In genomic region chr17:25645661-25646060, GRCm38 (mm10) we compare ENCODE assay signal across 22 mouse cellular contexts.
DNase-seq lines count a peak whose midpoint lies in the region; ATAC-seq lines count a peak whose summit lies in the region.
"Had no signal": no experiment of that assay in that cellular context is flagged by ENCODE, and none has a peak within 500 bp of the region (broad histone marks: within the 10 kb centered on the region; RNA-seq: fewer than 3 reads in every experiment).

No protein-coding gene starts in this region.

- no peak overlapping the region for H3K4me3 ChIP-seq in embryonic facial prominence, embryonic 13.5 days
- no peak overlapping the region for H3K4me3 ChIP-seq in embryonic facial prominence, embryonic 10.5 days
- H3K4me3 ChIP-seq in embryonic facial prominence, embryonic 14.5 days (ENCODE audit: low read depth, low read length) = no peak overlapping the region
- H3K4me3 ChIP-seq: embryonic facial prominence, embryonic 15.5 days; erythroblast, embryonic 14.5 days; forebrain, embryonic 10.5 days; forebrain, embryonic 12.5 days had no signal

- H3K4me2 ChIP-seq in embryonic facial prominence, embryonic 13.5 days = no peak overlapping the region
- no peak overlapping the region for H3K4me2 ChIP-seq in embryonic facial prominence, embryonic 14.5 days (ENCODE audit: low read depth, low read length)
- H3K4me2 ChIP-seq: embryonic facial prominence, embryonic 15.5 days; forebrain, embryonic 12.5 days had no signal

- no peak for DNase-seq in embryonic facial prominence, embryonic 10.5 days (ENCODE audit: low spot score)
- DNase-seq in A20 (ENCODE audit: low read depth, low spot score) = peak; percentile 80
- DNase-seq in embryonic facial prominence, embryonic 14.5 days (ENCODE audit: low spot score) = peak; percentile 31
- DNase-seq in lung, adult 18-20 months = no peak
- DNase-seq: adrenal gland, adult 8-10 months; adrenal gland, postnatal 14 days; cerebellum, adult 11 months; cerebellum, adult 18-20 months; cerebellum, adult 8-10 months; cerebellum, adult 9-11 months; cerebellum, postnatal 14 days; cerebellum, postnatal 36 days had no signal

- H3K27ac ChIP-seq in embryonic facial prominence, embryonic 13.5 days = peak overlapping the region; percentile 73
- H3K27ac ChIP-seq in embryonic facial prominence, embryonic 10.5 days (replicated peaks) = no peak overlapping the region
- H3K27ac ChIP-seq in embryonic facial prominence, embryonic 14.5 days (replicated peaks; ENCODE audit: low read depth, low read length) = peak overlapping the region; percentile 48; the same call in 1 of the 2 replicates

- H3K36me3 ChIP-seq in embryonic facial prominence, embryonic 13.5 days = peaks cover 43% of the 10 kb centered on the region
- H3K36me3 ChIP-seq in embryonic facial prominence, embryonic 10.5 days (replicated peaks) = peaks cover 44% of the 10 kb centered on the region
- 0 out of 2 replicates have a peak, but pooled peaks cover 7% of the 10 kb centered on the region for H3K36me3 ChIP-seq in embryonic facial prominence, embryonic 14.5 days (ENCODE audit: control insufficient read depth, insufficient read depth, low read length)

- no peaks in the 10 kb centered on the region for H3K9me3 ChIP-seq in embryonic facial prominence, embryonic 13.5 days
- no peaks in the 10 kb centered on the region for H3K9me3 ChIP-seq in embryonic facial prominence, embryonic 10.5 days
- H3K9me3 ChIP-seq in embryonic facial prominence, embryonic 14.5 days (ENCODE audit: control insufficient read depth, low read length) = 0 out of 2 replicates have a peak, but pooled peaks cover under 1% of the 10 kb centered on the region
- H3K9me3 ChIP-seq: embryonic facial prominence, embryonic 15.5 days; forebrain, embryonic 10.5 days; G1E had no signal

- no peaks in the 10 kb centered on the region for H3K27me3 ChIP-seq in embryonic facial prominence, embryonic 13.5 days
- H3K27me3 ChIP-seq in embryonic facial prominence, embryonic 10.5 days (replicated peaks; ENCODE audit: low read depth, poor library complexity, severe bottlenecking) = no peaks in the 10 kb centered on the region
- no peaks in the 10 kb centered on the region for H3K27me3 ChIP-seq in embryonic facial prominence, embryonic 14.5 days (replicated peaks; ENCODE audit: control insufficient read depth, insufficient read depth, low read length)
- H3K27me3 ChIP-seq: embryonic facial prominence, embryonic 15.5 days; forebrain, embryonic 12.5 days; Patski had no signal

- no peak for ATAC-seq in embryonic facial prominence, embryonic 13.5 days (ENCODE audit: insufficient number of reproducible peaks, insufficient read depth, low FRiP score, low TSS enrichment, low read depth)
- ATAC-seq in embryonic facial prominence, embryonic 14.5 days (ENCODE audit: low read depth) = no peak
- ATAC-seq: activated CD4-positive, CD25-positive, alpha-beta regulatory T cell, adult 4 months; forebrain, embryonic 14.5 days; forebrain, embryonic 16.5 days; Patski had no signal

- 63% methylated on average over 9 of the region's 9 CpGs for WGBS in embryonic facial prominence, embryonic 13.5 days
- 84% methylated on average over 9 of the region's 9 CpGs for WGBS in embryonic facial prominence, embryonic 10.5 days
- WGBS in embryonic facial prominence, embryonic 14.5 days = 60% methylated on average over 9 of the region's 9 CpGs

- no peak overlapping the region for H3K9ac ChIP-seq in embryonic facial prominence, embryonic 13.5 days
- H3K9ac ChIP-seq in embryonic facial prominence, embryonic 14.5 days (ENCODE audit: low read depth, low read length) = no peak overlapping the region
- H3K9ac ChIP-seq: embryonic facial prominence, embryonic 15.5 days; forebrain, embryonic 12.5 days had no signal

- peaks cover 41% of the 10 kb centered on the region for H3K4me1 ChIP-seq in embryonic facial prominence, embryonic 13.5 days
- peaks cover 67% of the 10 kb centered on the region for H3K4me1 ChIP-seq in embryonic facial prominence, embryonic 10.5 days
- H3K4me1 ChIP-seq in embryonic facial prominence, embryonic 14.5 days (ENCODE audit: control insufficient read depth, insufficient read depth, low read length) = peaks cover 19% of the 10 kb centered on the region

Comparison
In these comparisons a context has a peak if more than half of its experiments do, and no peak if none do; other contexts are left out.
1. DNase-seq: peak in A20 (single experiment) and embryonic facial prominence, embryonic 14.5 days (single experiment); none in embryonic facial prominence, embryonic 10.5 days (single experiment) and lung, adult 18-20 months (0 of 2).